Mouse (Mus musculus) embryo, embryonic 9.5 days (tissue): ENCODE results near the gene Parg.
"Not testable (repeated sequence)": the region's sequence is repeated elsewhere in the genome, so short reads cannot be mapped to it uniquely, and the experiment has no call there.

Experiments used
- DNase-seq: peaks from one replicate; pipeline ENCODE4 v3.0.0-alpha.2; 2017; ENCODE audit errors: extremely low spot score

The Parg gene

GRCm38 (mm10) chr14:32179393-32180195 lies 22.2 kb upstream of the Parg start:
- no peak for DNase-seq

- DNase-seq = no peak
Measured at GRCm38 (mm10) chr14:32180861-32181260, 20.9 kb upstream of the Parg start.

GRCm38 (mm10) chr14:32183846-32184245 lies 17.9 kb upstream of the Parg start:
- DNase-seq = no peak

- DNase-seq = no peak
Measured at GRCm38 (mm10) chr14:32190627-32191391, 10.9 kb upstream of the Parg start.

GRCm38 (mm10) chr14:32191926-32192325 lies 9.8 kb upstream of the Parg start:
- no peak for DNase-seq

GRCm38 (mm10) chr14:32192437-32192836 lies 9.3 kb upstream of the Parg start:
- peak; percentile 39 for DNase-seq

- not testable (repeated sequence) for DNase-seq
Measured at GRCm38 (mm10) chr14:32193557-32193956, 8.2 kb upstream of the Parg start.

- peak; percentile 44 for DNase-seq
Measured at GRCm38 (mm10) chr14:32201354-32201753, 395 bp upstream of the Parg start.

GRCm38 (mm10) chr14:32226601-32227000 lies 24.9 kb downstream of the Parg start:
- DNase-seq = no peak

- DNase-seq = peak; percentile 23
Measured at GRCm38 (mm10) chr14:32228996-32229395, 27.2 kb downstream of the Parg start.

GRCm38 (mm10) chr14:32242401-32242800 lies 40.7 kb downstream of the Parg start:
- DNase-seq = no peak

GRCm38 (mm10) chr14:32246019-32246418 lies 44.3 kb downstream of the Parg start:
- no peak for DNase-seq

- no peak for DNase-seq
Measured at GRCm38 (mm10) chr14:32249616-32250015, 47.9 kb downstream of the Parg start.

GRCm38 (mm10) chr14:32260830-32261229 lies 59.1 kb downstream of the Parg start:
- no peak for DNase-seq

GRCm38 (mm10) chr14:32261741-32262140 lies 60.0 kb downstream of the Parg start:
- DNase-seq = no peak

- no peak for DNase-seq
Measured at GRCm38 (mm10) chr14:32268999-32269398, 67.2 kb downstream of the Parg start.

- no peak for DNase-seq
Measured at GRCm38 (mm10) chr14:32269589-32269988, 67.8 kb downstream of the Parg start.

GRCm38 (mm10) chr14:32301622-32302021 lies 99.9 kb downstream of the Parg start:
- DNase-seq = no peak

- DNase-seq = no peak
Measured at GRCm38 (mm10) chr14:32302423-32302822, 100.7 kb downstream of the Parg start.

- no peak for DNase-seq
Measured at GRCm38 (mm10) chr14:32304921-32305320, 103.2 kb downstream of the Parg start.

GRCm38 (mm10) chr14:32309876-32310275 lies 108.1 kb downstream of the Parg start:
- peak; percentile 32 for DNase-seq

GRCm38 (mm10) chr14:32311381-32312035 lies 109.8 kb downstream of the Parg start:
- DNase-seq = no peak
